Mouse (Mus musculus) 3T3-L1 (cell line): ENCODE data around the gene Olfr1338.
A peak's percentile ranks its signal among the peaks of the same experiment; 100 is the strongest.
"Not testable (repeated sequence)": the region's sequence is repeated elsewhere in the genome, so short reads cannot be mapped to it uniquely, and the experiment has no call there.

ENCODE experiments used
- DNase-seq: peaks from one replicate; pipeline ENCODE4 v3.0.0-alpha.2; 2015; ENCODE audit warnings: low read depth, low spot score

Gene Olfr1338

GRCm38 (mm10) chr4:118758637-118759036, at the start of gene Olfr1338:
Olfr1338 (minus strand) TSS chr4:118758737.
- no peak for DNase-seq

GRCm38 (mm10) chr4:118792796-118793195, 34.3 kb upstream of the Olfr1338 start:
- not testable (repeated sequence) for DNase-seq

- no peak for DNase-seq
Observed at GRCm38 (mm10) chr4:118782486-118782885, 23.9 kb upstream of the Olfr1338 start, which contains the start of gene Olfr1337. Olfr1337 (minus strand) TSS chr4:118782586.

- no peak for DNase-seq
Observed at GRCm38 (mm10) chr4:118741881-118742280, 16.7 kb downstream of the Olfr1338 start.

- no peak for DNase-seq
Observed at GRCm38 (mm10) chr4:118740988-118741698, 17.4 kb downstream of the Olfr1338 start.

GRCm38 (mm10) chr4:118739574-118739973, 19.0 kb downstream of the Olfr1338 start:
- DNase-seq, result no peak

GRCm38 (mm10) chr4:118731875-118732274, 26.7 kb downstream of the Olfr1338 start, which contains the start of gene Olfr1339:
Olfr1339 (plus strand) TSS chr4:118732175.
- no peak for DNase-seq

- DNase-seq, result peak; percentile 39
Observed at GRCm38 (mm10) chr4:118721742-118722483, 36.6 kb downstream of the Olfr1338 start.

- DNase-seq, result no peak
Observed at GRCm38 (mm10) chr4:118719838-118720237, 38.7 kb downstream of the Olfr1338 start, which contains the start of gene Olfr1340. Olfr1340 (plus strand) TSS chr4:118720138.

GRCm38 (mm10) chr4:118711656-118712055, 46.9 kb downstream of the Olfr1338 start:
- no peak for DNase-seq

- no peak for DNase-seq
Observed at GRCm38 (mm10) chr4:118708086-118708485, 50.5 kb downstream of the Olfr1338 start.

- DNase-seq, result no peak
Observed at GRCm38 (mm10) chr4:118703223-118703622, 55.3 kb downstream of the Olfr1338 start, which contains the start of gene Olfr1341. Olfr1341 (plus strand) TSS chr4:118703523.
